Mouse (Mus musculus) adrenal gland (tissue): Measurements from ENCODE around the gene C87436.

ENCODE experiments used
- intact Hi-C: fragments of 180-260 bp; cut with DNase I; formaldehyde crosslinking; loops from one replicate; pipeline ENCODE4 v1.15.1; 2025
- long read RNA-seq, 2 experiments: library from polyadenylated mRNA; unstranded; transcript quantifications; one replicate each; pipeline ENCODE4 v2.0.0; 2020; ENCODE audit warnings: borderline replicate concordance in 1 of 2; ENCODE audit not compliant: insufficient replicate concordance in 1 of 2

The C87436 gene
- long read RNA-seq, experiment 1, transcript C87436-201 (10 exons, 2,534 nt): major isoform, 5 of 18 reads
- long read RNA-seq, experiment 1, partial matches to known transcripts: 0 of 18 reads
- long read RNA-seq, experiment 1, other reads (novel, unspliced or antisense): 13 of 18 reads
- long read RNA-seq, experiment 2, partial matches to known transcripts: 0 of 15 reads
- long read RNA-seq, experiment 2, other reads (novel, unspliced or antisense): 9 of 15 reads

GRCm38 (mm10) chr6:86438272-86439118, at the start of gene C87436:
TSS of gene C87436 (plus strand) at chr6:86438374.
- intact Hi-C loops: loop anchor here (5.0 to 10.0 kb wide), 2 partner anchors 34 to 236 kb away; no protein-coding TSS in a partner anchor

DNA sequence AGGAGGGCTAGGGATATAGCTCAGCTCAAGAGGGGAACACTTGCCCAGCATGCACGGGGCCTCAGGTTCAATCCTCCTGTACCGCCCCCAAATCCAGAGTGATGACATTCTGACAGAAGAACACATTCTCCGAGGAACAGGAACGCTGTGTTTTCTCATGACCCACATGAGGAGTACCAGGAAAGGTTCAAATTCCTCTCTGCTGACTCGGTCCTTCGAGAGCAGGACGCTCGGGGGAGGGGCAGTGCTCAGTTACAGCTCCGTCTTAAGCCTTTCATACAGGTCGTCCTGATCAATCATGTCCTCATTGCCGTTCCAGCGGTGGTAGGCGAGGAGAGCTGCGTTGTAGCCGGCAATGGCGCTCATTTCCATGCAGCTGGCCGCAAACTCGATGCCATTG, 49.7 kb upstream of the C87436 start:
- intact Hi-C loops: no loop called here

GRCm38 (mm10) chr6:86391326-86391725, 46.8 kb upstream of the C87436 start:
- intact Hi-C loops: no loop called here

DNA sequence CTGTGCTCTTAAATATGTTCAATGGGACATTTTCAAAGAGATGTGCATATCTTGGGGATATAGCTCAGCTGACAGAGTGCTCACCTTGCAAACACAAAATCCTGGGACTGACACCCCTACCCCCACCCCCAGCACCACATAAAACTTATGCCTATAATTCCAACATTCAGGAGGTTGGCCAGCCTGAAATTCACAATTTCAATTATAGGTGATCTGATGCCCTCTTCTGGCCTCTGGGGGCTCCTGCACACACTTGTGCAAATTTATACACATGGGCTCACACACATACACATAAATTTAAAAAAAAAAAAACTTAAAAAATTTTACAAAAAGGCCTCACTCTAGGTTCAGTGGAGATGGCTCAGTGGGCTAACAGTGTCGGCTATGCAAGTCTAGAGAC, 45.0 kb upstream of the C87436 start:
- intact Hi-C loops: no loop called here

- intact Hi-C loops: no loop called here
These were observed 44.0 kb upstream of the C87436 start for GRCm38 (mm10) chr6:86394078-86394720.

GRCm38 (mm10) chr6:86395021-86395420, 43.2 kb upstream of the C87436 start:
- intact Hi-C loops: no loop called here

DNA sequence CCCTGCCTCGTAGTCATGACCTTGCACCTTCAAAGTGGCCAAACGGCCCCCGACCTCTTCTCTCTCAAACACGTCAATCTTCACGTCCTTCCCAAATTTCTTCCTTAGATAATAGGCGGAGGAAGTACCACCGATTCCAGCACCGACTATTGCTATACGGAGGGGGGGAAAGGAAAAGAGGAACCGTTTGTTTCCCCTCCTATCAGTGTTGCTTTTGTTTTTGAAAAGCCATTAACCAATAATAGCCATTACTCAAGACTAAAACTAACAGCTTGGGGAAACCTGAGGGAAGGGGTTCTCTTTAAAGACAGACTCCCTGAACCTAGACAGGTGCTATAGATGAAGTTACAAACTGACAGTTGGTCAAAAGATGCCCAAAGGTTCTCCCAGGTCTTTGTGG, 42.2 kb upstream of the C87436 start:
- intact Hi-C loops: loop anchor here (2.0 kb wide), 1 partner anchor 31 kb away; the partner anchor contains the start of gene Fam136a

DNA sequence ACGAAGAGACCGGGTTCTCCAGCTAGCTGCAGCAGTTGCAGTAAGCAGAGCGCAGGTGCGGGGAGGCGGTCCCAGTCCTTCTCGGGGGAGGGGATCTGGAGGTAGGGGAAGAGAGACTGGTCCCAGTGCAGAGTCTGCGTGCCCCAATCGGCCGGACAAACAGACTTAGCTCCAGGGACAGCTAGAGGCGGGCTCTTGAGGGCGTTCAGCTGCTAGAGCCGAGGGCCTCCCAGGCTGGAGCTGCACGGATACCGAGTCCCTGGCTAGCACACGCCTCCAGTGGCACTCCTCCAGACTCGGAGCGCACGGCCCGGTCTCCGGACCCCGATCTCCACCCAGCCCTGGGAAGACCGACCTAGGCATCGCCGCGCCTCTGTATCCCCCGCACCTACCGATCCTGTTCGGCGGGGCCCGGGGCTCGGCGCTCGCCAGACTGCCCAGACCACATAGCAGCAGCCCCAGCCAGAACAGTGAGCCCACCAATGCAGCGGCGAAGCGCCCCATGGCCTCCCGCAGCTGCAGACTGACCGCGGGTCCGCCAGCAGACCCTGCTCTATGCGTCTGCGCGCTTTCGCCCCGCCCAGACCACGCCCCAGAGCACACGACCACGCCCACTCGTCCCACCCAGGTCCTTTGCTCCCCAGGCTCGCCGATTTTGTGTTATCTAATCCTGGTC, 41.5 kb upstream of the C87436 start, which contains the start of gene Pcyox1:
Gene Pcyox1 (minus strand): TSS at position 574 of the 676 bp plus-strand sequence.
- intact Hi-C loops: loop anchor here (2.0 kb wide), 1 partner anchor 32 kb away; the partner anchor contains the start of gene Fam136a

DNA sequence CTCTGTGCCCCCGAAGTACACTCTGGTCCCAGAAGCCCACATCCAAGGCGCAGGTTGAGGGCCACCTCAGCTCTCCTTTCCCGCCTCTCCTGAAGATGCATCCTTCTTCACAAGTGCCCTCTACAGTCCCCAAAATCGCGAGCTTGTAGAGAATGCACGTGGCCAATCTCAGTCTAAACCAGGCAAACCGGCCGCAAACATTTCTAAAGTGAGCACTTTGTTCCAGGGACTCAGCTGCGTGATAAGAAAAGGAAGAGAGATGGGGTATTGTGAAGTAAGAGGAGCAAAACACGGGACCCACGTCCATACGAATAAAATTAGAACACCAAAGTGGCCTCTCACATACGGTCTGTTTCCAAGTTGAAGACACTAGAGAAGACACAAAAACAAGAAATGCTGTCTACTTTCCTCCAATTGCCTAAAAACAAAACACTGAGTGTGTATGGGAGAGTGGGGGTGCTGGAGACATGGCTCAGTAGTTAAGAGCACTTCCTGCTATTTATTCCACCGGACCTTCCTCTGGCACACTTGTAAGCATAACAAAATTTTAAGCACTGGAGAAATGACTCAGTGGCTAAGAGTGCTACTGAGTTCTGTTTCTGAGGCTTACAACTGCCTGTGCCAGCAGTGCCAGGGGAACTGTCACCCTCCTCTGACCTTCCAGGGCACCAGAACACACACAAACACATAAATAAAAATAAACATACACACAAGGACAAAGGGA, 40.8 kb upstream of the C87436 start:
- intact Hi-C loops: loop anchor here (2.0 kb wide), 1 partner anchor 33 kb away; the partner anchor contains the start of gene Fam136a

- intact Hi-C loops: no loop called here
These were observed 39.2 kb upstream of the C87436 start for GRCm38 (mm10) chr6:86398986-86399385.

- intact Hi-C loops: no loop called here
These were observed 38.2 kb upstream of the C87436 start for GRCm38 (mm10) chr6:86399995-86400394.

- intact Hi-C loops: no loop called here
These were observed 37.2 kb upstream of the C87436 start for GRCm38 (mm10) chr6:86400972-86401371.

GRCm38 (mm10) chr6:86402681-86403607, 35.2 kb upstream of the C87436 start:
- intact Hi-C loops: no loop called here

GRCm38 (mm10) chr6:86403728-86404099, 34.5 kb upstream of the C87436 start:
- intact Hi-C loops: no loop called here

DNA sequence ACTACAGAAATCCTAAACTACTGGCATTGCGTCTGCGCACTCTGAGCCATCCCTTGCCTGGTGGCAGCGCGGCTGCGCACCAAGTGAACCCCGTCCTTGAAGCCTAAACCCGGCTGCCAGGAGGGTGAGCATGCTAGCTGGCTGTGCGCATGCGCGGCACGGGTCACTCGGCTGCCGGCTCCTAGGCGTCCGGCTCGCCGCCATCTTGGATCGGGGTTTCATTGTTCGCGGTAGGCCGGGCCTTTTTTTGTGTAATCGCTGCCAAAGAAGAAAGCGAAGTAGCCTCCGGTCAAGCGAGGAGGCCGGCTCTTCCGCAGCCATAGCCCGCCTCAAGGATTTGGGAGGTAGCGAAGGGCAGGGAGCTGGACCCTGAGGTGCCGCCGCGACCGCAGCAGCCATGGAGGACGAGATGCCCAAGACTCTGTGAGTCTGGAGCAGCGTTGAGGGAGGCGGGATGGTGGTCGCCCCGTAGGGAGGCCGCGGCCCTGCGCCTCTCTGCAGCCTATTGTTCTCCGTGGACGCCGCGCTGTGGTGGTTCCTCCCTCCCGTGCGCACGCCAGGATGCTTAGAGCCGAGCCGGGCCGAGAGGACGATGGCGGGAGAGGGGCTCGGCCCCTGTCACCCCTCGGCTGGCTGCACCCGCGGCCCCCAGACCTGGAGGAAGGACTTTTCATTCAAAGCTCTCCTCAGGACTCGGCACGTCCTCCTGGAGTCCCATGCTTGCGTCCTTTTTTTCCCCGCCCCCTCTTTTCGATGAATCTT, 33.9 kb upstream of the C87436 start, which contains the start of gene Tia1:
Gene Tia1 (plus strand): TSS at position 120 of the 762 bp plus-strand sequence.
- intact Hi-C loops: no loop called here

DNA sequence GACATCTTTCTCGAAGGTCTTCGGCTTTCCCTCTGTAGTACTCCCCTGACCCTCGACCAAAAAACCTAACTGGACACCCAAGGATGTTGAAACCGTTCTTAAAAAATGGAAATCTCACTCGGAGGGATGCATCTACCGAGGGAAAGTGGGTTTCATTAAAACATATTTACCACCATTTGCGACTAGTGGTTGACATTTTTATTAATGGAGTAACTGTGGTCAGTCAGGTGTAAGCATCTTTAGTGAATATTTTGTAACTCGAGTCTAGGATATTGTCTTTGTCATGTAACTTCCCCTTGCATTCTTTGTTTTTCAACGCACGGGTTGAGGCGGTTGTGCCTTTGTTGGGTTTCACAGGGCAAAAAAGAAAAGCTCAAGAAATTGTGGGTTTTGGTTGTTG, 33.2 kb upstream of the C87436 start:
- intact Hi-C loops: no loop called here

DNA sequence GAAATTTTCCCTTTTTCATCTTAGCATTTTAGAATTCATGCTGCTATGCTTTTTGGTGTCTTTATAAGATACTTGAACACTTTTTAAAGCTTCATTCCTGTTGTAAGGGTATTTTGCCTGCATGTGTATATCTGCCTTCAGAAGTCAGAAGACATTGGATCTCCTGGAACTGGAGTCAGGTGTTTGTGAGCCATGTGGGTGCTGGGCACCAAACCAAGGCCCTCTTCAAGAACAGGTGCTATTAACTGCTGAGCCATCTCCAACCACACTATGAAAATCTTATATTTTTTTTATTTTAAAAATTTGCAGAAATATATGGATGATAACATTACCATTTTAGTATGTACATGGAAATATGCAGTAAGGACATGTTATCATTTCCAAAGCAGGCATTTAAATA, 31.9 kb upstream of the C87436 start:
- intact Hi-C loops: no loop called here

DNA sequence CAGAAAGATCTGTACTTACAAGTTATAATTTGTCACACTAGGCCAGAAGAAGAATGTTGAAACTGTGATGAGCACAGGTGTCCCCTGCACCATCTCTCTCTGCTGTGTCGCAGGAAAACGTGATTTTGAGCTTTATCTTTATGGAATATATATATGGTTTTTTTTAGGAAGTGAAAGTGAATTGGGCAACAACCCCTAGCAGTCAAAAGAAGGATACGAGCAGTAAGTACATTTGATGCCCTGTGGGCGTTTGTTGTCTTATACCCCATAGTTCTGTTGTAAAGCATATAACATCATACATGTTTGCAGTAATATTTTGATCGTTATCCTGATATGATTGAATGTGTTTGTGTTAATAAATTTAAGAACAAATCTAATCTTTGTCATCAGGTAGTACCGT, 19.5 kb upstream of the C87436 start:
- intact Hi-C loops: no loop called here

DNA sequence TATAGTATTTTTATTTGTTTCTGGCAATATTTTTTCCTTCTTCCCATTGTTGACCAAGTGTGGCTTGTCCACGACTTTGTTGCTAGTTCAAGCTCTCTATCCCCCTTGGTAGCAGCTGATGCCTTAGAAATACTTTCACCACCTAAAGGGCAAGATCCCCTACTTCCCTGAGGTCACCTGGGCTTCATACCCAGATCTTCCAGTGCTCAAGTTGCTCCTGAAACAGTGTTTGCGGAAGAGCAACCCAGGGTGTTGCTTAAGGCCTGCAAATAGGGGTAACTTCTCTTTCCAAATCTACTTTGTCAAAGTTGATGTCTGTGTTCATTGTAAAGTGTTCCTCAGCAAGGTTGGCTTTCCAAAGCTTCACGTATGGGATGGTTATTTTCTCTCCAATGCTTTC, 18.9 kb upstream of the C87436 start:
- intact Hi-C loops: no loop called here
